Mouse (Mus musculus) erythroblast, embryonic 14.5 days (primary cell): ENCODE data around the gene Gzmm.

Source experiments
- GATA1 ChIP-seq: IDR thresholded peaks from 2 replicates; pipeline ENCODE4 v1.6.1; 2012; ENCODE audit warnings: low read length, inconsistent platforms, mixed read lengths
- TAL1 ChIP-seq: IDR thresholded peaks from 3 replicates; pipeline ENCODE4 v1.6.1; 2012; ENCODE audit warnings: low read length, inconsistent platforms, mixed read lengths

- no peak for TF ChIP-seq TAL1
- no peak for TF ChIP-seq GATA1
Observed at GRCm38 (mm10) chr10:79683726-79684640, 4.8 kb upstream of the Gzmm start.
